9 mouse cellular contexts compared by ENCODE assay signal in the genomic region with DNA sequence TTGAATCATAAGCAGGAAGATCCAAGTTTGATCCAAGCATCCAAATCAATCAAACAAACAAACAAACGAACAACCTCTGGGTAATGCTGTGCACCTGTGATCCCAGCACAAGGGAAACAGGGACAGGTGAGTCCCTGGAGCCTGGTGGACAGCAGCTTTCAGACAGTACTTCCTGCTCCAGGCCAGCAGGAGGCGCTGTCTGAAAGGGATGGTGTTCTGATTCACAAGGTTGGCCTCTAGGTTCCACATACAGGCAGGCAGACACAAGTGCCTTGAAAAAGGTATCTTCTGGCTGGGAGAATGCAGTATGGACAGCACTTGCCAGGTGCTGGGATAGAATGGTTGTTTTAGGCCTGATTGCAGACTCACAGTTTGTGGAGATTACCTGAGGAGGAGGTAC. TPM values are rescaled to one million over a fixed set of nuclear protein-coding genes. Genes with fewer than 3 reads are reported as not detected.
DNase-seq lines count a peak whose midpoint lies in the region; ATAC-seq lines count a peak whose summit lies in the region.
"Had no signal": no experiment of that assay in that cellular context is flagged by ENCODE, and none has a peak within 500 bp of the region (broad histone marks: within the 10 kb centered on the region; RNA-seq: fewer than 3 reads in every experiment).

No protein-coding gene starts in this region.

- H3K9ac ChIP-seq in heart, embryonic 11.5 days (ENCODE audit: low read depth, low read length) = no peak overlapping the region
- H3K9ac ChIP-seq: embryonic facial prominence, embryonic 12.5 days had no signal

- no peaks in the 10 kb centered on the region for H3K27me3 ChIP-seq in heart, embryonic 11.5 days (ENCODE audit: control insufficient read depth, insufficient read depth, low read length)
- H3K27me3 ChIP-seq in limb, embryonic 10.5 days (ENCODE audit: low read depth, poor library complexity, severe bottlenecking) = peaks cover under 1% of the 10 kb centered on the region; the same call in 1 of the 2 replicates
- H3K27me3 ChIP-seq: embryonic facial prominence, embryonic 12.5 days had no signal

- H3K36me3 ChIP-seq in heart, embryonic 11.5 days (ENCODE audit: control insufficient read depth, insufficient read depth, low read length) = no peaks in the 10 kb centered on the region
- H3K36me3 ChIP-seq in limb, embryonic 10.5 days = no peaks in the 10 kb centered on the region
- H3K36me3 ChIP-seq: embryonic facial prominence, embryonic 12.5 days had no signal

- H3K4me1 ChIP-seq in heart, embryonic 11.5 days (ENCODE audit: control insufficient read depth, insufficient read depth, low read length) = no peaks in the 10 kb centered on the region
- no peaks in the 10 kb centered on the region for H3K4me1 ChIP-seq in limb, embryonic 10.5 days
- H3K4me1 ChIP-seq: embryonic facial prominence, embryonic 12.5 days had no signal

- H3K27ac ChIP-seq in heart, embryonic 11.5 days (ENCODE audit: low read depth, low read length) = no peak overlapping the region
- no peak overlapping the region for H3K27ac ChIP-seq in limb, embryonic 10.5 days
- H3K27ac ChIP-seq: embryonic facial prominence, embryonic 12.5 days had no signal

- peak; percentile 43 to 70 for DNase-seq in heart, adult 18-20 months
- peak; percentile 70 for DNase-seq in 416B (ENCODE audit: low read depth)
- DNase-seq in T-cell, adult 2 months (ENCODE audit: low spot score) = peak; percentile 52
- peak; percentile 61 for DNase-seq in limb, embryonic 10.5 days (ENCODE audit: low spot score)
- peak; percentile 53 for DNase-seq in retina, adult 2 months (ENCODE audit: low read depth, low spot score)
- no peak for DNase-seq in frontal cortex, postnatal 10 days (ENCODE audit: low spot score in 2 of 2)

- no peak overlapping the region for H3K4me3 ChIP-seq in heart, embryonic 11.5 days (ENCODE audit: low read depth, low read length)
- H3K4me3 ChIP-seq in limb, embryonic 10.5 days = no peak overlapping the region
- H3K4me3 ChIP-seq: embryonic facial prominence, embryonic 12.5 days had no signal

- WGBS in heart, embryonic 11.5 days (ENCODE audit: insufficient replicate concordance) = 11% methylated on average over 2 of the region's 2 CpGs
- WGBS in limb, embryonic 10.5 days = 9% methylated on average over 2 of the region's 2 CpGs

- no peak overlapping the region for H3K4me2 ChIP-seq in heart, embryonic 11.5 days
- H3K4me2 ChIP-seq: embryonic facial prominence, embryonic 12.5 days had no signal

- ATAC-seq in heart, embryonic 11.5 days (replicated peaks; ENCODE audit: insufficient number of reproducible peaks, low FRiP score, low TSS enrichment) = no peak
- peak; percentile 63 for ATAC-seq in erythroid progenitor cell, adult 5-6 weeks (replicated peaks; ENCODE audit: low FRiP score, poor library complexity, severe bottlenecking)

- no peaks in the 10 kb centered on the region for H3K9me3 ChIP-seq in heart, embryonic 11.5 days (replicated peaks; ENCODE audit: control insufficient read depth, low read length)
- no peaks in the 10 kb centered on the region for H3K9me3 ChIP-seq in limb, embryonic 10.5 days (replicated peaks)
- H3K9me3 ChIP-seq: embryonic facial prominence, embryonic 12.5 days had no signal

RNA-seq across cellular contexts. Expression of a gene that starts 40.3 kb away (rescaled TPM):
- total RNA-seq in heart, adult 18-20 months (2021) = 100 to 1,000 TPM; 101 to 103 TPM
- 124 and 133 TPM in 2 replicates for polyA plus RNA-seq in heart, embryonic 11.5 days (2014; fragmentation: Nextera tagmentation; extraction: Ambion mirVana)
- 64.2 and 80.1 TPM in 2 replicates for total RNA-seq in erythroid progenitor cell, adult 5-6 weeks (2015; ENCODE audit: low replicate concordance)
- total RNA-seq in erythroid progenitor cell, adult 5-6 weeks (2017; ENCODE audit: low replicate concordance) = 88.1 and 97.8 TPM in 2 replicates
- 96.3 and 109 TPM in 2 replicates for polyA plus RNA-seq in limb, embryonic 10.5 days (2016; fragmentation: Nextera tagmentation; extraction: Ambion mirVana)

Comparison
In these comparisons a context has a peak if more than half of its experiments do, and no peak if none do; other contexts are left out.
1. DNase-seq: peak in heart, adult 18-20 months (2 of 2), 416B (single experiment), T-cell, adult 2 months (single experiment), limb, embryonic 10.5 days (single experiment) and retina, adult 2 months (single experiment); none in frontal cortex, postnatal 10 days (0 of 2).